Mouse (Mus musculus) inflammation-experienced regulatory T-cells, adult 6 months (primary cell): ENCODE measurements around the gene Krt6a. TPM values are rescaled to one million over a fixed set of nuclear protein-coding genes. Genes with fewer than 3 reads are reported as not detected.

Experiments
- polyA plus RNA-seq, 3 experiments: library from polyadenylated mRNA; unstranded; fragments of 100-300 nt; shearing (Covaris generic); gene quantifications; one replicate each; pipeline ENCODE4 v1.2.1; 2017

The Krt6a gene
- polyA plus RNA-seq, 3 experiments from 2014 or later, result not detected

Other genes starting within 250 kb of the Krt6a start
- not detected for gene Krt88, start 246.6 kb downstream of the Krt6a start, polyA plus RNA-seq
- not detected for gene Krt81, start 230.6 kb downstream of the Krt6a start, polyA plus RNA-seq
- gene Krt86, start 220.8 kb downstream of the Krt6a start, polyA plus RNA-seq, result under 1 TPM in 1 of 3 experiments, not detected in 2; 0.21 TPM
- gene Krt83, start 202.8 kb downstream of the Krt6a start, polyA plus RNA-seq, result 10 to 100 TPM in 2 of 3 experiments, 1 to 10 TPM in 1; 5.2 to 26.1 (median 13.0) TPM
- gene Gm49425, start 177.0 kb downstream of the Krt6a start, polyA plus RNA-seq, result not detected
- gene Krt84, start 161.5 kb downstream of the Krt6a start, polyA plus RNA-seq, result not detected
- gene Krt82, start 143.6 kb downstream of the Krt6a start, polyA plus RNA-seq, result not detected
- not detected for gene Krt90, start 131.4 kb downstream of the Krt6a start, polyA plus RNA-seq
- under 1 TPM in 1 of 3 experiments, not detected in 2; 0.11 TPM for gene Krt75, start 120.4 kb downstream of the Krt6a start, polyA plus RNA-seq
- not detected for gene Gm5414, start 66.1 kb downstream of the Krt6a start, polyA plus RNA-seq
- gene Gm5478, start 46.9 kb downstream of the Krt6a start, polyA plus RNA-seq, result not detected
- gene Krt6b, start 14.0 kb downstream of the Krt6a start, polyA plus RNA-seq, result under 1 TPM in 1 of 3 experiments, not detected in 2; 0.16 TPM
- gene Krt5, start 18.6 kb upstream of the Krt6a start, polyA plus RNA-seq, result not detected
- not detected for gene Krt71, start 48.8 kb upstream of the Krt6a start, polyA plus RNA-seq
- not detected for gene Krt72, start 92.2 kb upstream of the Krt6a start, polyA plus RNA-seq
- gene Krt73, start 108.0 kb upstream of the Krt6a start, polyA plus RNA-seq, result not detected
- not detected for gene Krt2, start 123.9 kb upstream of the Krt6a start, polyA plus RNA-seq
- not detected for gene Krt1, start 156.5 kb upstream of the Krt6a start, polyA plus RNA-seq
- not detected for gene Krt77, start 175.4 kb upstream of the Krt6a start, polyA plus RNA-seq
- not detected for gene Krt76, start 198.6 kb upstream of the Krt6a start, polyA plus RNA-seq
- not detected for gene Krt4, start 230.4 kb upstream of the Krt6a start, polyA plus RNA-seq
- gene Krt79, start 246.0 kb upstream of the Krt6a start, polyA plus RNA-seq, result not detected